Mouse (Mus musculus) ovary, postnatal 10 days (tissue): Measurements from ENCODE around the gene Spdl1.
A peak's percentile ranks its signal among the peaks of the same experiment; 100 is the strongest.
"Not testable (repeated sequence)": the region's sequence is repeated elsewhere in the genome, so short reads cannot be mapped to it uniquely, and the experiment has no call there.

Source experiments
- DNase-seq: peaks from one replicate; pipeline ENCODE4 v3.0.0; 2022; ENCODE audit warnings: low spot score

Gene Spdl1

GRCm38 (mm10) chr11:34833318-34834086 is at the start of gene Spdl1:
Spdl1 (minus strand) TSS chr11:34833641.
- DNase-seq, result peak; percentile 96

GRCm38 (mm10) chr11:34881528-34881927 is 48.1 kb upstream of the Spdl1 start:
- no peak for DNase-seq

DNA sequence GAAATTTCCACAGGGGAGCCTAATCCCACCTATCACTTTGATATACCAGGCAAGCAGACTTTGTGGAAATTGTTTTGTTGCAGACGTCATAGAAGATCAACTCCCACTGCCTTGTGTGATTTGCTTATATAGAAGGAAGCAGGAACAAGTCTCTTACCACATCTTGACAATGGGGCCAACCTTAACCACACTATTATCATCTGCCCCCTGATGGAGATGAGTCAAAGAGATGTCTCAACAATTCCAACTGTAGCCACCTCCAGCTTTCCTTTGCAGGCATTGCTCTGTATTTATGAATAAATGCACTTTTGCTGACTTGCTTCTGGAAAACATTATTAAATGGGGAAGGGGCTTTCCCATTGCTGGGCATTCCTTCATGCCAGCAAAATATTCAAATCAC is 46.2 kb upstream of the Spdl1 start:
- no peak for DNase-seq

DNA sequence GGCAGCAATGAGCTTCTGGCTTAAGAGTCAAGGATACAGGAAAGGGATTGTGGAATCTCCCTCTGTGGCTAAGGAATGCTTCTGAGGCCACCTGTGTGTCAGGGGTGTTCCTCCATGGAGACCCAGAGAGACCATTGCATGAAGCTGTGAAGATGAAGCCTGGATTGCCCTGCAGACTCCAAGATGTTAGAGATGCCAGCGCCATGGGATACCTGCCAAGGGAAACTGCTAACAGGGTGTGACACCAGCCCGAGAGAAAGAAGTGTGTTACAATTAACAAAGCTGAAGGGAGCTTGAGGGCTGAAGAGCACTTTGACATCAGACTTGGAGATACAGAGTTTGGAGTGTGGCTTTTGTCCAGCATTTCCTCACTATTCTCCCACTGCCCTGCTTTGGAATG is 40.4 kb upstream of the Spdl1 start:
- no peak for DNase-seq

GRCm38 (mm10) chr11:34872432-34872831 is 39.0 kb upstream of the Spdl1 start:
- DNase-seq, result no peak

- no peak for DNase-seq
Observed at GRCm38 (mm10) chr11:34871991-34872390, 38.5 kb upstream of the Spdl1 start.

DNA sequence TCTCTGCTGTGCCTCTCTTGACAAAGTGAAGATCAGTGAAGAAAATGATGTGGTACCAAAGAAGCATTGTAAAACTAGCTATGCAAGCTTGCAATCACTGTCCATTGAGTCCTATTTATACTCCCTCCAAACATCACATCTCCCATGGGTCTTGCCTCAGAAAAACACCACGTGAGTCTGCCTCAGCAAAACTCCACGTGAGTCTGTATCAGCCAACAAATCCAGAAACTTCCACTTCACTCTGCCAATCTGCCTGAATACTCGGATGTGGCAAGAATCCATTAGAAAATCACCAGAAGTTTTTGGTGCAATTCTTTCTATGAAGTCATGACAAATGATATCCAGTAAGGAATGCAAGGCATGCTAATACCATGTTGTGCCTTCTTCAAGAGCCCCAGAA is 38.0 kb upstream of the Spdl1 start:
- no peak for DNase-seq

- DNase-seq, result no peak
Observed at GRCm38 (mm10) chr11:34868626-34869025, 35.2 kb upstream of the Spdl1 start.

DNA sequence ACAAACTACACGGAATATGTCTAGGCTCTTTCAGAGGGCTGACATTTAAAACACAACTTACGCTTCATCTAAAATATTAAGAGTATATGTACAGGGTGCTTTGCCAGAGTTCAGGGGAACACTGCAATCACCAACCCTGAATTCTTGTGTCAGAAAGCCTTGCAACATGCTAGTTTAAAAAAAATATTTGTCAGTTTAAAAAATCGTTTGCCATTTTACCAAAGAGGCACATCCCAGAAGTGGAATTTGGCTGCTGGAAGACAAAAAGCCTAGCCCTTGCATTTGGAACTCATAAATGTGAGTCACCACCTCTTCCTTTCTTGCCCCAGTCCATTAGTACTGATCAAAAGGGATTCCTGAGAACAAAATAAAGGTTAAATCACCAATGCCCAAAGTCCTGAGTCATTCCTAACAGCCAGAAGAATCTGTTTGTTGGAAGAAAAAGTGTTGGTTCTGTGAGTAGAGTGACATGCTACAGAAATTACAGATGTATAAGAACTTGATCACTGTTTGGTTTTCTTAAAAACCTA is 32.4 kb upstream of the Spdl1 start:
- no peak for DNase-seq

DNA sequence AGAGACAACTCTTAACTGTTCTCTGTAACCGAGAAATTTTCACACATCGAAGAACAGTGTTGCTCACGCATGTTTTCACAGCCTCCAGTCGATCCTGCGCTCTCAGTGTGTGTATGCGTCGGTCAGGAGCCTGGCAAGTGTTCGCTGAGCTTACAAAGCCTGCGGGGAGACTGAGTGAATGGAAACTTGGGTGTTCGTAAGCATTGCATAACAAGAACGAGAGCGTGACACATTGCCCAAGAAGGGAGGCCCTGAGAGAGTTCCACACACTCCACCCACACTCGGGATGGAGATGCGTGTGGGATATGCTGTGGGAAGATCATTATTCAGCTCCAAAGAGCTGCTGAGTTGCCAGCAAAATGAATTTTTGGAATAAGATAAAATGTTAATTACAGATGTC is 31.7 kb upstream of the Spdl1 start:
- no peak for DNase-seq

DNA sequence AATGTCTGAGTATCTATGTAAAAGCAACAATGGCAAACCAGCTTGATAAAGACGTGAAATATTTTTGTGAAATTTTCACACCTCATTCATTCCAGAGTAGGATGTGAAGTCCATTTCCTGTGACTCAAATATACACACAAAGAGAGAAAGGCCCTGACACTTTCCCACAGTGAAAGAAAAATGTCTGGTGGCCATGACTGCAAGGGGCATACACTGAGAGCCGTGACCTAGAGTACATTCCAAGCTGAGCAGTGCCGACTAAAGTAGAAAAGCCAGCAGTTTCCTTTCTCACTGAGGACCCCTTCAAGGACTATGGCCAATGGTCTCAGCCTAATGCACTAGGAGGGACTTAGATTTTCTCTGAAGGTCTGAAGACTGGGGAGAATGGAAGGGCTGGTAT is 23.2 kb upstream of the Spdl1 start:
- no peak for DNase-seq

GRCm38 (mm10) chr11:34846268-34846652 is 12.8 kb upstream of the Spdl1 start:
- no peak for DNase-seq

DNA sequence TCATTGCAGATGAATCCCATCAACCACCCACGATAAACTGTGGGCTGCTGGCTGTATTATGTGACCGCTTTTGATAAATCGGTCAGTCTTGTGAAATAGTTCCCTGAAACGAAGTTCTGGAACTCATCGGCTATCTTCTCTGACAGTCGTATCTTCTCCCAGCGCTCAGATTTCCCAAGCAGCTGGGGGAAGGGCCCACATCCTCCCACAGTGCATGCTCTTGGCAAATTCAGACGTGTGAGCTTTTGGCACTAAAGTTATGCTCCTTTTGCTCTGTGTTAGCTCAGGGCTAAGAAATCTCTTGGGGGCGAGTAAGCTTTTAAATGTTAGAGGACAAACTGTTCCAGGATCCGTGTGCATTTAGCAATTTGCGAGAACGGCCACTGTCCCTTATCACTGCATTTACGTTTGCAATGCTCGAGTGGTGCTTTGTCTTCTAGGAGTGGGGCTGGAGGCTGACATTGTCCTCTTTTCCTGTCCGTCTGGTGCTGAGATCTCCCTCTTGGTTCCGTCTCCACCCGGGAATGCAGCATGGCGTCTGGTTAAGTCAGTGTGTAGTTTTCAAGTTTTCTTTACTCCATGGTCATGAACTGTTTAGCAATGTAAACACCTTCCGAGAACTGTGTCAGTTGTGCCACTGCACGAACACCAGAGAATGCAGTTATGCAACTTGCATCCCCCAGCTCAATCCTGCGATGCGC is 12.3 kb upstream of the Spdl1 start:
- DNase-seq, result peak; percentile 10

DNA sequence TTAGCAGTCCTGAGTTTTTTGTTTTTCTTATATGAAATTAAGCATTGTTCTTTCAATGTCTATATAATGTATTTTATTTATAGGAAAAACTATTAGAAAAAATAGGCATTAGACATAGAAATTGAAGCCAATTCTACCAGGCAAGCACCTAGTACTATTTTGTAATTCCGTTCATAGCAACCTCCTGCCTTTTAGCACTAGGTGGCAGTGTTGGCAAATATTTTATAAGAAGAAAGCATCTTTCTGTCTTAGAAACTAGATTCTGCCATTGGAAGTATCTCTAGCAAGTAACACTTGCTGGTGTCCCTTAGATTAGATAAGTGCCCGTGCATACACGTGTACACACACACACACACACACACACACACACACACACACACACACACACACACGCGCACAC is 10.1 kb upstream of the Spdl1 start:
- no peak for DNase-seq

DNA sequence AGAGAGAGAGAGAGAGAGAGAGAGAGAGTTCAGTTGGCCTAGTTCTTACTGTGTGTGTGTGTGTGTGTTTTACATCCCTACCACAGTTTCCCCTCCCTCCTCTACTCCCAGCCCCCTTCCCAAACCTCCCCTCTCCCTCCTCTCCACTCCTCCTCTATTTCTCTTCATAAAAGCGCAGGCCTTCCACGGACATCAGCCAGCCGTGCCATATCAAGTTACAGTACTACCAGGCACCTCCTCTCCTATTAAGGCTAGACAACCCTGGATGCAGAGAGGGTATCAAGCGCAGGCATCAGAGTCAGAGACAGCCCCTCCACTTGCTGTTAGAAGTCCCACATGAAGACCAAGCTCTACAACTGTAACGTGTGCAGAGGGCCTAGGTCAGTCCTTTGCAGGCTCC is 6.8 kb upstream of the Spdl1 start:
- no peak for DNase-seq

GRCm38 (mm10) chr11:34839051-34839450 is 5.6 kb upstream of the Spdl1 start:
- no peak for DNase-seq

DNA sequence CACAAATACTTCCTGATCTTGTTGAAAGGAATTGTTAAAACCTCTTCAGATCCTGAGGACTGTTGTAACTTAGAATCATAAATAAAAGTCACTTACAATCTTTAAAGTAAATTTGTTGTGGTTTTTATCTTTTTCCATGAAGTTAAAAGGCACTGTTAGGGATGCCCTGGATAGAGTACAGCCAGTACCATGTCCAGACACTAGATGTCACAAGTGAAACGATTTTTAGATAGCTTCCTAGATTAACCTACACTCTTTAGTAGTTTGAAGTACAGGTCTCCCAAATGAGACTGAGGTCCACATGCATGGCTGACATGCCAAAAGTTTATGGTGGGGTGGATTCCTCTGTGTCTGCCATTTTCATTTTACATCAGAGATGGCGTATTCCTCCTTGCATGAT is 2.8 kb upstream of the Spdl1 start:
- no peak for DNase-seq

DNA sequence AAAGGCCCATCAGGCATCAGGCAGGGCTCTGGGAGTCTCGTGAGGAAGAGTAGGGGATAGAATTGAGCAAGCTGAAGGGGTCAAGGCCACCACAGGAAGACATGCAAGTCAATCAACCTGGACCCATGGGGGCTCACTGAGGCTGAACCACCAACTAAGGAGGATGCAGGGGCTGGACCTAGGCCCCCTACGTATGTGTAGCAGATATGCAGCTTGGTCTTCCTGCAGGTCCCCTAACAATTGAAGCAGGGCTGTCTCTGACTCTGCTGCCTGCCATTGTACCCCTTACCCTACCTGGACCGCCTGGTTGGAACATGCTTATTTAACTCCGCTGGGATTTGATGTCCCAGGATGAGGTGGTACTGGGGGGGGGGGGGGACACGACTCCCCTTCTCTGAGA is 763 bp downstream of the Spdl1 start:
- DNase-seq, result no peak

DNA sequence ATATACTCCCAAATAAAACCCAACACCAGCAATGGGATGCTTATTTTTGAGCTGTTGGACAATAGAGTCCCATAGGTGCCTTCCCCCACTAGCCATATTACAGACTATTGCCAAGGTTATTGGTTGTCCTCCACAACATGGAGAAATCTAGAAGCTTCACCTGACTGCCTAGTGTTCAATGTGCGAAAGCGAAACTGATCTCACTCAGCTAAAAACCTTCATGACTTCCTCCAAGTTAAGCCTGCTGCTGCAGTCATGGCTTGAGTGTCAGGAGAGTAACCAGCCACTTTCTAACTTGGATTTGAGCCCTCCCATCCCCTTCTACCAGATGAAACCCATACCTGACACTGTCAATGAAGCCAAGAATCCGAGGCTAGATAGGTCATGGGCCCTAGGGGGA is 5.6 kb downstream of the Spdl1 start:
- no peak for DNase-seq

- no peak for DNase-seq
Observed at GRCm38 (mm10) chr11:34826940-34827339, 6.5 kb downstream of the Spdl1 start.

DNA sequence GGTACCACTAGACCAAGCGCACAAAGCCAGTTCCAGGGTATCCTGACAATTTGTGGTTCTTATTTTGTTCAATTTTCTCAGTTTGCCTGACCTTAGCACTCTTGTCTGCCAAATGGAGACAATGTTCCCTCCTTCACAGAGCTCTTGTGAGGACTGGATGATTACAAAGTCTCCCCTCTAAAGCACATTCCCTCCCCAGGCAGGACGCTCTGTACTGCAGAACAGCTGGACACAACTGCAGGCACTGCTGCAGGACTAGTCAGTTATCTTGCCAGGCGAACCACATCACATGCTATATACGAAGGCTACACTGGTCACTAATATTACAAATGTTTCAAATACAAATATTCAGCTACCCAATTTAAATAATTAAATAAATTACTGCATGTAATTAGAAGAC is 8.7 kb downstream of the Spdl1 start:
- no peak for DNase-seq

DNA sequence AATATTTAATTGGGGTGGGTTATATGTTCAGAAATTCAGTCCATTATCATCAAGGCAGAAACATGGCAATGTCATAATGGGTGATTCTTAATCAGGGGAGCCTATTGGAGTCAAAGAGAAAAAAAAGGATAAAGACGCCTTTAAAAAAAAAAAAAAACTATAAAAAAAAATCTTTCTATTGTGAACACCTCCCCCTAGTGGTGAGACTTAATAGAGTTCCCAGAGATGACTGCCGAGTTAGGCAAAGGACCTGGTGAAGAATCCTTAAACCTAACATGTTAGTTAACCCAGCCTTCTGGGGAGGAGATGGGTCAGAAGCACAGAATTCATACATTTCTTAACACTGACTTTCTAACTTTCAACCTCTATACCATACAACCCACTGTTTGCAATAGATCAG is 18.7 kb downstream of the Spdl1 start:
- no peak for DNase-seq

DNA sequence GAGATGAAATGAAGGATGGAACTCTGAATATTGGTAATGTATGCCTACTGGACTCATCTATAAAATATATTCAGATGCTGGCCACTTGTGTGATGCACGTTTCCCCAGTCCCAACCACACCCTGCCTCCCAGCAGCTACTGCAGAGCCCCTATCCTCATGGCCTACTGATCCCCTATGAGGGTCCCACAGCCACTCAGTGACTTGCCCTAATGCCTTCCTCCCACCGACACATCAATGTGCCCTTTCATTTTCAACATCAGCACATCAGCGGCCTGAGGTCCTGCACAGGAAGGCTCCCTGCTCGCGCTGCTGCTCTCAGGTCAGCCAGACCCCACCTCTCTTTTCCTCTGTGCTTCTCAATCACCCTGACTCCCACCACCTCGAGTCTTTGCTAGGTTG is 19.1 kb downstream of the Spdl1 start:
- no peak for DNase-seq

- DNase-seq, result not testable (repeated sequence)
Observed at GRCm38 (mm10) chr11:34805026-34805425, 28.4 kb downstream of the Spdl1 start.
